Mouse (Mus musculus) midbrain, postnatal 0 days (tissue): ENCODE measurements around the gene Eln. TPM values are rescaled to one million over a fixed set of nuclear protein-coding genes. Genes with fewer than 3 reads are reported as not detected.

Source experiments
- ATAC-seq: fragments of 200-750 bp; cut with Nextera tagmentation; 2 replicates; pipeline ENCODE4 v1.8.0; 2017; ENCODE audit warnings: moderate number of reproducible peaks, mild to moderate bottlenecking, moderate TSS enrichment, moderate library complexity; ENCODE audit not compliant: low FRiP score
- DNase-seq: peaks from one replicate; pipeline ENCODE4 v3.0.0-alpha.2; 2015; ENCODE audit warnings: low spot score
- H3K27ac ChIP-seq: fragments of 300-500 bp; sonication (generic); 2 replicates; pipeline ENCODE4 v1.5.1; 2014; ENCODE audit warnings: low read depth, mild to moderate bottlenecking, low read length, mixed read lengths
- H3K27me3 ChIP-seq: fragments of 300-500 bp; sonication (generic); 2 replicates; pipeline ENCODE4 v1.6.1; 2014; ENCODE audit warnings: low read length, control low read depth, mixed read lengths; ENCODE audit not compliant: insufficient read depth
- H3K36me3 ChIP-seq: fragments of 300-500 bp; sonication (generic); 2 replicates; pipeline ENCODE4 v1.6.1; 2014; ENCODE audit warnings: low read length, control low read depth, mixed read lengths; ENCODE audit not compliant: insufficient read depth
- H3K4me1 ChIP-seq: fragments of 300-500 bp; sonication (generic); 2 replicates; pipeline ENCODE4 v1.6.1; 2014; ENCODE audit warnings: mild to moderate bottlenecking, control low read depth, antibody characterized with exemption, low read length, mixed read lengths; ENCODE audit not compliant: insufficient read depth
- H3K4me2 ChIP-seq: fragments of 300-500 bp; sonication (generic); 2 replicates; pipeline ENCODE4 v1.6.1; 2014; ENCODE audit warnings: low read depth, mild to moderate bottlenecking, low read length, mixed read lengths; ENCODE audit not compliant: poor library complexity, severe bottlenecking
- H3K4me3 ChIP-seq: fragments of 300-500 bp; sonication (generic); 2 replicates; pipeline ENCODE4 v1.5.1; 2014; ENCODE audit warnings: low read depth, mild to moderate bottlenecking, low read length, moderate library complexity
- H3K9ac ChIP-seq: fragments of 300-500 bp; sonication (generic); replicated peaks from 2 replicates; pipeline ENCODE4 v1.6.1; 2014; ENCODE audit warnings: mild to moderate bottlenecking, low read length, moderate library complexity, mixed read lengths; ENCODE audit not compliant: poor library complexity, severe bottlenecking
- H3K9me3 ChIP-seq: fragments of 300-500 bp; sonication (generic); 2 replicates; pipeline ENCODE4 v1.6.1; 2016; ENCODE audit warnings: low read length, control low read depth
- CTCF ChIP-seq: IDR thresholded peaks from 2 replicates; pipeline ENCODE4 v1.5.1; 2016; ENCODE audit warnings: antibody characterized with exemption, mild to moderate bottlenecking
- WGBS: fragments of 180-500 bp; shearing (Covaris S2); extraction: QIAGEN DNeasy Blood & Tissue Kit; methylation state at CpG from one replicate; pipeline ENCODE4 v1.1.7; 2014; 5-methylcytosine and 5-hydroxymethylcytosine counted together
- polyA plus RNA-seq: library from polyadenylated mRNA; unstranded; fragments of >200 nt; fragmentation: Nextera tagmentation; extraction: Ambion mirVana; gene quantifications from 2 replicates; pipeline ENCODE4 v1.2.1, GENCODE M21; 2015
- total RNA-seq: library from RNA; depleted of rRNA; stranded (reverse); fragments of >200 nt; gene quantifications from 2 replicates; pipeline ENCODE4 v1.2.3, GENCODE M21; 2014

Eln gene
- total and polyA plus RNA-seq, 2 experiments from 2014 or later, result 27.7 to 35.0 TPM

GRCm38 (mm10) chr5:134780963-134781362, 33.8 kb upstream of the Eln start:
- no peak overlapping the region for H3K27ac ChIP-seq
- H3K4me2 ChIP-seq, result no peak overlapping the region
- DNase-seq (no peak), ATAC-seq (no peak)
- peaks cover 3% of the 10 kb centered on the region; the same call in 1 of the 2 replicates for H3K4me1 ChIP-seq
- H3K9ac ChIP-seq, result no peak overlapping the region
- H3K4me3 ChIP-seq, result no peak overlapping the region
- H3K36me3 ChIP-seq, result no peaks in the 10 kb centered on the region
- no peaks in the 10 kb centered on the region for H3K27me3 ChIP-seq
- TF ChIP-seq CTCF, result peak; percentile 48
- H3K9me3 ChIP-seq, result no peaks in the 10 kb centered on the region

GRCm38 (mm10) chr5:134780146-134780545, 33.0 kb upstream of the Eln start:
- no peak for TF ChIP-seq CTCF
- no peaks in the 10 kb centered on the region for H3K4me1 ChIP-seq
- no peaks in the 10 kb centered on the region for H3K27me3 ChIP-seq
- H3K36me3 ChIP-seq, result no peaks in the 10 kb centered on the region
- DNase-seq, result no peak
- H3K9ac ChIP-seq, result no peak overlapping the region
- no peak overlapping the region for H3K4me3 ChIP-seq
- WGBS, result 83% methylated on average over 2 of the region's 2 CpGs
- H3K4me2 ChIP-seq, result no peak overlapping the region
- ATAC-seq, result no peak
- no peak overlapping the region for H3K27ac ChIP-seq
- H3K9me3 ChIP-seq, result no peaks in the 10 kb centered on the region

GRCm38 (mm10) chr5:134776551-134776950, 29.4 kb upstream of the Eln start:
- TF ChIP-seq CTCF, result no peak
- 90% methylated on average over 12 of the region's 12 CpGs for WGBS
- DNase-seq, result no peak
- no peak overlapping the region for H3K27ac ChIP-seq
- no peak overlapping the region for H3K4me3 ChIP-seq
- H3K36me3 ChIP-seq, result no peaks in the 10 kb centered on the region
- ATAC-seq, result no peak
- H3K9me3 ChIP-seq, result no peaks in the 10 kb centered on the region
- no peaks in the 10 kb centered on the region for H3K4me1 ChIP-seq
- H3K27me3 ChIP-seq, result no peaks in the 10 kb centered on the region
- no peak overlapping the region for H3K9ac ChIP-seq
- no peak overlapping the region for H3K4me2 ChIP-seq

- no peak for DNase-seq
- Histone ChIP-seq H3K27me3 (no peaks in the 10 kb centered on the region), H3K4me2 (no peak overlapping the region), H3K27ac (no peak overlapping the region), H3K9me3 (no peaks in the 10 kb centered on the region), H3K4me1 (no peaks in the 10 kb centered on the region), H3K9ac (no peak overlapping the region), H3K4me3 (no peak overlapping the region), H3K36me3 (no peaks in the 10 kb centered on the region)
- TF ChIP-seq CTCF, result no peak
- ATAC-seq, result no peak
- 89% methylated on average over 12 of the region's 12 CpGs for WGBS
Observed at GRCm38 (mm10) chr5:134772522-134772921, 25.4 kb upstream of the Eln start.

GRCm38 (mm10) chr5:134771750-134772149, 24.6 kb upstream of the Eln start:
- Histone ChIP-seq H3K4me3 (no peak overlapping the region), H3K27ac (no peak overlapping the region), H3K4me2 (no peak overlapping the region), H3K36me3 (no peaks in the 10 kb centered on the region), H3K9me3 (no peaks in the 10 kb centered on the region), H3K9ac (no peak overlapping the region), H3K4me1 (no peaks in the 10 kb centered on the region), H3K27me3 (no peaks in the 10 kb centered on the region)
- TF ChIP-seq CTCF, result no peak
- WGBS, result 89% methylated on average over 3 of the region's 3 CpGs
- ATAC-seq (no peak), DNase-seq (no peak)

GRCm38 (mm10) chr5:134769181-134769580, 22.1 kb upstream of the Eln start:
- WGBS, result 88% methylated on average over 7 of the region's 7 CpGs
- no peak overlapping the region for H3K9ac ChIP-seq
- H3K9me3 ChIP-seq, result no peaks in the 10 kb centered on the region
- no peaks in the 10 kb centered on the region for H3K4me1 ChIP-seq
- H3K4me3 ChIP-seq, result no peak overlapping the region
- no peak overlapping the region for H3K4me2 ChIP-seq
- no peaks in the 10 kb centered on the region for H3K36me3 ChIP-seq
- H3K27ac ChIP-seq, result no peak overlapping the region
- DNase-seq (no peak), ATAC-seq (no peak)
- H3K27me3 ChIP-seq, result no peaks in the 10 kb centered on the region
- no peak for TF ChIP-seq CTCF
